Mouse (Mus musculus): Measurements from ENCODE around the gene Ippk.

Gene Ippk

DNA sequence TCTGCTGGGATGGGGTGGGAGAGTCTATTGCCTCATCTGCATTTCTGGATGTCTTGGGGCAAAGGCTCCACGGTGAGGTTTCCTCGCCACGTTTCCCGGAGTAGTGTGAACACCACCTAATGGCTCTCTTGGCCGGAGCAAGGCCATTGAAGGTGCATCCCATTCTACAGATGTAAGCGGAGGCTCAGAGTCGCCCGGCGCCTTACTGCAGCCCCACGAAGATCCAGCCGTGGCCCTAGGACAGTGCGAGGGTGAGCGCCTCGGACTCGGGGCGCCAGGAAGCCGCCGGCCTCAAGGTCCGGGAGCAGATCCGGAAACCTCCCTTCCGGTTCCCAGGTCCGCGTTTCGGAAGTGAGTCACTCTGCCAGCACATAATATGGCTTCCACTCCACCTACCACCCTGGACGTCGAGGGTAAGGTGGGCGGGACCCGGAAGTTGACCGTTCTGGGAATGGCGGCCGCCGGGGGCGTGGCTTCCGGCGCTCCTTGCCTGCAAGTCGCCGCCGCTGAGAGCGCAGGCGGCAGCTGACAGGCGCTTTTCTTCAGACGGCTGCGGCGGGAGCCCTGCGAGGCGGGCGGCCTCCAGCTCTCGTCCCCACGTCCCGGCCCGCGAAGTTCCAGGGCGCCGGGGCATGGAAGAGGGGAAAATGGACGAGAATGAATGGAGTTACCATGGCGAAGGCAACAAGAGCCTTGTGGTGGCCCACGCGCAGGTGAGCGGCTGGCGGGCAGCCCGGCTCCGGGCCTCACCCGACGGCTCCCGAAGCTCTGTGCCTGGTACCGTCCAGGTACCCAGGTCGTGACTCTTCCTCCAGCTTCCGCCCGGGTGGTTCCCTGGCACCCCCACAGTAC lies at the start of gene Ippk:
TSS of gene Ippk (plus strand) at position 496 of the 852 bp plus-strand sequence.
- DNase-seq (ENCODE audit: low spot score) = peak; percentile 94

DNA sequence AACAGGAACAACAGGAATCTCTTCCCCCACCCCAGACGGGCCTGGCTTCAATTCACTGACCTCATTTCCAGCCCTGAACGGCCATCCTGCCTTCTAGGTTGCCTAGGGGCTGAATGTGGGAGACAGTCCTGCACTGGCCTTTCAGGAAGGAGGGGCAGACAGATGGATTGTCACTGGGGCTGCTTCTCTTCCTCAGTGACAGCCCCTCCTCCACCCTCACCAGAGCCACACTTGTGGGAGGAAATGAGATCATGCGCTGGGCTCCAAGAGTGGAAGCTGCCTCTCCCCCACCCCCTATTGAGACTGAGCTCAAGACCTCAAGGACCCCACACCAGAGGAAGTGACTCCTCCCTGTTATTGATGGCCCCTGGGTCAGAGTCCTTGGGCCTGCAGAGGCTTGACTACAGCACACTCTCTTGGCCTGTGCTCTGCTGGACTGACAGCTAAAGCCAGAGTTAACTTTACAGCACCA lies 49.6 kb upstream of the Ippk start:
- DNase-seq (ENCODE audit: low spot score) = no peak

DNA sequence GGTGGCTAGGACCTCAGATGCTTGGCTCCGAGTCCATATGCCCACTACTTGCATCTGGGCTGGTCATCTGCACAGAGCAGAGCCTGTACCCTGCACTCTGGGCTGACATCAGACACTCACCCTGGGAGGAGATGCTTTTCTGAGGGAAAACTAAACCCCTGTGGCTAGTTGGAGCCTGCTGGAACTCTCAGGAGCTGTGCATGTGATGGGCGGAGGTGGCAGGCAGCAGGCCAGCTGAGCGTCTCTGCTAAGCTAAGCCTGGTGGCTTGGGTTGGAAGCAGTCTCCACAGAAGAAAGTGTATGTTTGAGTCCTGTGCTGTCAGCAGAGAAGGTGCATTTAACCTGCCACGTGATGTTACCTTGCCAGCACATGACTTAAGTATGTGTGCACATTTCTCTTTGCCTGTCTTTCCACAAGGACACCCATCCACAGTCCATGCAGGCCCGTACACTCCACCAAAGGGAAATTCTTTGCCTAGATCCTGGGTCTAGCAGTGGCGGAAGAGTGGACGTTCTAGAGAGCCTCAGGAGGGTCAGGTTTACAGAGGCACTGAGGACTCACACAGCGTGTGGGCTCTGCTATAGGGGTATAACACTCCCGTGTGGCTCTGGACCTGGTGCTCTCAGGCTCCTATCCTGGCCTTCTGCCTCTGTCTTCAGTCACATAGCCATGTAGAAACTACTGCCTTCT lies 48.5 kb upstream of the Ippk start:
- no peak for DNase-seq (ENCODE audit: low spot score)

DNA sequence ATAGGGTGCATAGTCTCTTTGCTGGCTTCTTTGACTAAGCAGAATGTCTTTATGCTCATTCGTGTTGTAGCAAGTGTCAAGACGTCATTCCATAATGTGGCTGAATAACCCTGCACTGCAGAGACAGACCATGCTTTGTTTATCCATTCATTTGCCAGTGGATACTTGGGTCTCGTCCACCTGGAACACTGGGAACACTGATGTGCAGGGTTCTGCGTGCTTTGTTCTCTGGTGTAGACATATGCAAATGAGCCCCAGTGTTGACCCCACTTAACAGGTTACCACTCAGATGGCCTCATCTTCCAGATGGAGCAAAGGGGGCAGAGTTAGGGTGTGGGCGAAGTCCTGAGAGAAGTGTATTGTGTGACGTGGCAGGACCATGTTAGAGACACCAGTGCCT lies 46.7 kb upstream of the Ippk start:
- DNase-seq (ENCODE audit: low spot score) = no peak

DNA sequence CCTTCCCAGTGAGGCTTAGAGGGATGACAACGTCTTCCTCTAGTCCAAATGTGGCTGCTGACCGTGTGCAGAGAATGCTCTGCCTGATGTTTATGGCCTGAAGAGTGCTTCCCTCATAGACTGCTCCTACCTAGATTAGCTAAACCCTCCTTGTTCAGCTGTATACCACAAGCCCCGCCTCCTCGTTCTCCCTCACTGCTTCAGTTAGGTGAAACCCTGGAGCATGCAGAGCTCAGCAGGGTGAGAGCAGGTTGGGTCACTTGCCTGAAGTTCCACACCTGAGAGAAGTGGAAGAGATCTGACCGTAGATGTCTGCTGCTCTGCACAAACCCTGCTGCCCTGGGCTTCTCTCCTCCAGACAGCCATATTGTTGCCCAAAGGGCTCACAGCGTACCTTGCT lies 46.3 kb upstream of the Ippk start:
- no peak for DNase-seq (ENCODE audit: low spot score)

DNA sequence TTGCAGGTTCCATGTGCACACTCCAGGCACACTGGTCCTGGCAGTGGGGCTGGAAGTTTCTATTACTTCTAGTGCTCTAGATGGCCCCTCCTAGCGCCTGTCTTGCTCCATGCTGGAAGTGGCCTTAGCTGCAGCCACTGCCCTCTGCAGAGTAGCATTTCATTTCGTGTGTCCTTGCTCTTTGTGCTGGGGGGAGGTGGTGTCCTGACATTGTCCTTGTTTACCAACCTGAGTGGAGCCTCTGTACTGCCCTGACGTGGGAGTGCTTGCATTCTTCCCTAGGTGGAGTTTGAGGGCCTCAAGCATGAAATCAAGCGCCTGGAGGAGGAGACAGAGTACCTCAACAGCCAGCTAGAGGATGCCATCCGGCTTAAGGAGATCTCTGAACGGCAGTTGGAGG lies 43.4 kb upstream of the Ippk start:
- DNase-seq (ENCODE audit: low spot score) = no peak

DNA sequence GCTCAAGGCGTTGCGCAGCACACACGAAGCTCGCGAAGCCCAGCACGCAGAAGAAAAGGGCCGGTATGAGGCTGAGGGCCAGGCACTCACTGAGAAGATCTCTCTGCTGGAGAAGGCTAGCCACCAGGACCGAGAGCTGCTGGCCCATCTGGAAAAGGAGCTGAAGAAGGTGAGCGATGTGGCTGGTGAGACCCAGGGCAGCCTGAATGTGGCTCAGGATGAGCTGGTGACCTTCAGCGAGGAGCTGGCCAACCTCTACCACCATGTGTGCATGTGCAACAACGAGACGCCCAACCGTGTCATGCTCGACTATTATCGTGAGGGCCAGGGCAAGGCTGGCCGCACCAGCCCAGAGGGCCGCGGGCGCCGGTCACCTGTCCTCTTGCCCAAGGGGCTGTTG lies 41.7 kb upstream of the Ippk start:
- no peak for DNase-seq (ENCODE audit: low spot score)

DNA sequence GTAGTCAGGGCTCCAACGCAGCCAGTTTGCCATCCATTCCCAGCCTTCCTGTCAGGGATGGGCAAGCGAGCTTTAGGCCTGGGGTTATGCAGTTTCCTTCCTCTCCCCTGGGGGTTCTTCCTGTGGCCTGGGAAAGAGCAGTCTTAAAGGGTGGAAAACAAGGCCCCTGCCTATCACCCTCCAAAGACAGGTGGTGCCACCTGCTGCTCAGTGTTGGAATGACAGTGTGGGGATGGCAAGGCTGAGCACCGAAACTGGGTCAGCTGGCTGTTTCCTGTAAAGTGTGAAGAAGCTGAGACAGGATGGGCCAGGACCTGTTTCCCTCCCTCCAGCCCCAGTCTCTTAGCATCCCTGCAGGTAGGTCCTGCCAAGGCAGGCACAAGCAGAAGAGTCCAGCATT lies 39.8 kb upstream of the Ippk start:
- DNase-seq (ENCODE audit: low spot score) = peak; percentile 87

DNA sequence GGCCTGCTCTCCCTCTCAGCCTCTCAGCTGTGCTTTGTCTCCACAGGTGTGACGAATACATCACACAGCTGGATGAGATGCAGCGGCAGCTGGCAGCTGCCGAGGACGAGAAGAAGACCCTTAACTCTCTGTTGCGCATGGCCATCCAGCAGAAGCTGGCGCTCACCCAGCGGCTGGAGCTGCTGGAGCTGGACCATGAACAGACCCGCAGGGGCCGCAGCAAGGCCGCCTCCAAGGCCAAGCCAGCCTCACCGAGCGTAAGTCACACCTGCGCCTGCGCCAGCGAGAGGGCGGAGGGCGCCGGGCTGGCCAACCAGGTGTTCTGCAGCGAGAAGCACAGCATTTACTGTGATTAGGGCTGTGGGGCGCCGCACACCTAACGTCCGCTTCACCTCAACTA lies 38.1 kb upstream of the Ippk start:
- no peak for DNase-seq (ENCODE audit: low spot score)

DNA sequence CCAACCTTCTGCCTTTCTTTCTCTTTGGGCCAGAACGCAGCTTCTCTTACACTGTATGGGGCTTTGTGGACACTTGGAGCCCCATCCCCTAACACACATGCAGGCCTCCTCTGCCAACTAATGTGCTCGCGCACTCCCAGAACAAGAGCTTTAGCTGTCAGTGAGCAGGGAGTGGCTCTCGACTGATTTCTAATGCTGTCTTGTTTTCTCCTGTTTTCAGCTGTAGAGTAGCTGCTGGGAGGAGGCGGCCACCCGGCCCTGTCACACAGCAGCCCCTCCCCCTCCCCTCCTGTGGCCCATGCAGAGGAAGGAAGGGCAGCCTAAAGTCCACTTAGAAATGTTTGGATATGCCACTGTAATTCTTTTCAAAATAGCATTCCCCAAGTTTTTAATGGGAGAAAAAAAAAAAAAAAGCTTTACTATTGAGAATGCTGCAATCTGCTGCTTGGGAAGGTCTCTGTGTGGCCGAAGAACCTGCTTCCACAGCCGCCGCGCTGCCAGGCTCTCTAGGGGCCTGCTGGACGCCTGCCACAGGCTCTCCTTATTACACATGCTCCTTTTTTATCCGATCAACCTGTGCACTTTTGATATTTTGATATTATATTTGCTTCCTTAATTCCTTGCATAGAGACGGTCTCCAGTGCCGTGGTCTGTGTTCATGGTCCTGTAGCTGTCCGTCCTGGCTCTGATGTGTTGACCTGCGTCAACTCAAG lies 36.1 kb upstream of the Ippk start:
- no peak for DNase-seq (ENCODE audit: low spot score)

DNA sequence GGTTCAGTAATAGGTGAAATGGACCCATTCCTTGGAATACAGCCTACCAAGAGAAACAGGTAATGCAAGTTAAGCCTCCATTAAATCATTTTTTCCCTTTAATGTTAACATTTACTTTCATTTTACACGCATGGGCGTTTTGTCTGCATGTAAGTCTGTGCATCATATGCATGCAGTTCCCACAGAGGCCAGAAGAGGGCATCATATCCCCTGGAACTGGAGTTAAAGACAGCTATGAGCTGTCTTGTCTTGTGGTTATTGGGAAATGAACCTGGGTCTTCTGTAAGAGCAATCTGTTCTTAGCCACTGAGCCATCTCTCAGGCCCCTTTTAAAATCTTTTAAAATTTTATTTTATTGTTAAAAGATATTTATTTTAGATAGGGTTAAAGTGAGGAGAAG lies 29.7 kb upstream of the Ippk start:
- DNase-seq (ENCODE audit: low spot score) = no peak

DNA sequence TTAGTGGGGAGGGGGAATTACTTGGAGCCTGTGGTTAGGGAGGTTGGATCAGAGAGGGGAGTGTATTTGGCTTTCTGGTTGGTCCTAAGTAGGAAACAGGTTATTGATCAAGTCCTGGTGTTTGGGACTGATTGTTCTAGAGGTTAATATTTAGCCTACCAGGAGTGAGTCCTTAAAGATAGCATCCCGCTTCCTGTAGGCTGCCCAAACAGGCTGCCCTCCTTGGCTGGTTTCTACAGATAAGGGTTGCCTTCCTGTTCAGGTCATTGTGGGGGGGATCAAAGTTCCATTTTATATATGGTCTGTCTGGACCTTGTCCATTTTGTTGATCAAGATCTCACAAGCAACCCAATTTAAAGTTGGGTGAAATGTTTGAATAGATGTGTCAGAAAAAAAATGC lies 27.5 kb upstream of the Ippk start:
- no peak for DNase-seq (ENCODE audit: low spot score)

DNA sequence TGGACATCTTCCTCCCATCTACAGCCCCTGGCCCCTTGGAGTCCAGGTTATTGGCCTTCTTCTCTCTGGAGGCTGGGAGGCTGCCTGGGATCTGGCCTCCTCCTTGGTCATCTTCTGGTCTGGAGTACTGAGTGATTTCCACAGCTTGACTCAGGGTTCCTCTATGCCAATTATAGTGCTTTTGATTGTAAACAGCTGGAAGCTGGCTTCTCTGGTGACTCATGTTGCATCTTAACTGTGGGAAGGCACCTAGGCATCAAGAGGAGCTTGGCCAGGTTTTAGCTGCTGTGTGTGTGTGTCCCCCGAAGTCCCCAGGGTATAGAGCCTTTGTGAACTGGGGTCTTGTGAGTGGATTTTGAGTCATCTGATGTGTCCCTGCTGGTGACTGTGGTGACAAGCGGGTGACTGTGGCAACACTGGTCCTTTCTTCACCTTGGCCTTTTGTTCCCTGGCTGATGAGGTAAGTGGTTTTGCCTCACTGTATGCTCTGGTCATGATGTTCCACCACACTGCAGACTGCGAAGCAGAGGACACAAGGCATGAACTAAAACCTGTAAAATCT lies 26.1 kb upstream of the Ippk start:
- DNase-seq (ENCODE audit: low spot score) = no peak

DNA sequence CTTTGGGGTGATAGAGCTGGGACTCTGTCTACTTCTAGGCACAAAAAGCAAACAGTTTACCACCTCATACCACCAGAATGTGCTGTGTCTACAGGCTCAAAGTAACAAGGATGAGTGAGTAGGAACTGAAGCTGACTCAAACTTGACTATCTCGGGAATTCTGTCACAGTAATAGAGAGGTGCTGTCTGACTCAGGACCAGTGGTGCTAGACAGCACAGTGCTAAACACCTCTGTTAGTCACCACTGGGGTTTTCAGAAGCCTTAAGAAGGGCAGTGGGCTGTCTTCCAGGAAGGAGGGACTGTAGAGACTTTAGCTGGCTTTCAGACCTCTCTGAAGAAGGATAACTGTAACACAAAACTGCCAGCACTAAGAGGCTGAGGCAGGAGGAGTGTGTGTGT lies 24.3 kb upstream of the Ippk start:
- DNase-seq (ENCODE audit: low spot score) = no peak

DNA sequence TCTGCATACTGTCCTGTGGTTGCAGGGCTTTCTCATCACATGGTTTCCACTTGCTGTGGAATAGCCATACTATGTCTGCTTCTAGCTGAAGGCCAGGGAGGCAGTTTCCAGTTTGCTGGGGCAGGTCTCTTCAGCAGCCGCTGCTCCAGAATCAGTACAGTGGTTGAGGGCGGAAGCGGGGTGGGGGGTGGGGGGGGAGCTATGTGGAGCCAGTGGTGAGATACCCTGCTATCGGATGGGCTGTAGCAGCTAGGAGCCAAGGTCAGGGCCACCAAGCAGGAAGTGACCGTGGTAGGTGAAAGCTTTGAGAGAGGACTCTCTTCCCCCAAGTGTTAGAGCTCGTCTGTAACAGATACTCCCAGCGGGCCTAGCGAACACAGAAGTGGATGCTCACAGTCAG lies 22.9 kb upstream of the Ippk start:
- no peak for DNase-seq (ENCODE audit: low spot score)

DNA sequence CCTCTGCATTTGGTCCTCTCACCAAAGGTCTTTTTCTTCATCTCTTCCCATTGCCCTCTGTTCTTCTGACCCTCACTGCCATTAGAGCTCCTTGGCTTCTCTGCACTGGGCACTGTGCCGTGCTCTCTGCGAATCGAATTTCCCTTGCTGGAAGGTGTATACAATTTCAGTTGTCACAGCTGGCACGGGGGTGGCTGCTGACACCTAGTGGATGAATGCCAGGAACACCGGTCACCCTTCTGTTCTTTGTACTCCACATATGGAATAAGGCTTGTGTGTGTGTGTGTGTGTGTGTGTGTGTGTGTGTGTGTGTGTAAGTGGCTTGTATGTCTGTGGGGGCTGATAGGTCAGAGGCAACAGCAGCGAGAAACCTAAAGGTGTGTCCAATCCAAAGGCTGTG lies 20.9 kb upstream of the Ippk start:
- DNase-seq (ENCODE audit: low spot score) = no peak

DNA sequence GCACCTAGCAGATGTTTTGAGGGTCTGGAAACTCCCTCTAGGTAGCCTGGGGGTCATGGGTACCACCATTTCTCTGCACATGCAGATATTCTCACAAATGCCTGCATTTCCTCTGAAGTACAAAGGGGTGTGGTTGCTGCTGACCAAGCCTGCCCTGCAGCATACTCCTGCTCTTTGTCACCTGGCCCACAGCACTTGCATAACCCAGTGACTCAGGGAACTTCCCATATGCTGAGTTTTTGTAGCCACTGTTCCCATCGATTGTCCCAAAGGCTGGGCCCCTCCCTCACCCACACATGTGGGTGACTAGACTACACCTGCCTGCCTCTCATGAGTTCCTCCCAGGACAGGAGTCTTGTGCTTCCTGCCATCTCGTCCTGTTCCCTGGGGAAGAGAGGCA lies 18.4 kb upstream of the Ippk start:
- peak; percentile 38 for DNase-seq (ENCODE audit: low spot score)

DNA sequence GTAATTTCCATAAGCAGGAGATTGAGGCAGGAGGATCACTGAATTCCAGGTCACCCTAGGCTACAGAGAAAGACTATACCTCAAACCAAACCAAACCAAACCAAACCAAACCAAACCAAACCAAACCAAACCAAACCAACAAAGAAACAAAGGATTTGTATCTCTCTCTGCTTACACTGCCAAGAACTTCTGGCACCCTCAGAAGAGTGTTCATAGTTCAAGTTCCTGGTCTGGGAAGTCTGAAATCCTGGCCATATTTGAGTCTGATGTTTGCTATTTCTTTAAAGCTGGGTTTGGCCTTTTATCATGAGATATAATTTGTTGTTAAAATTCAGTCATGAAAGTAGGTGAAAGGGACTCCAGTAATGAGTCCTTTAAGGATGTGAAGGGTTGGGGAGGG lies 13.3 kb upstream of the Ippk start:
- DNase-seq (ENCODE audit: low spot score) = no peak

DNA sequence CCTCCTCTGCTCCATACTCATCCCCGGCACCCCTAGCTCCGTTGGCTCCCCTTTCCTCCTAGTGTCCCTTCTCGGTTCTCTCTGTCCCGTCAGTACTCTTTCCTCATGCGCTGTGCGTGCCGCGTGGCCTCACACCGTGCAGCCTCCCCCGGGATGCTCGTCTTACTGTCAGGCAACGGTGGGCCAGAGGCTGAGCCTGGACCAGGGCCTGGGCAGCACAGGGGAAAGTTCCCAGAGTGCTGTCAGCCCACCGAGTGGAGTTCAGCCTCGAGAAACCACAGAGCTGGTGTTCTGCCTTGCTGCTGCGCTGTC lies 513 bp downstream of the Ippk start:
- DNase-seq (ENCODE audit: low spot score) = no peak

DNA sequence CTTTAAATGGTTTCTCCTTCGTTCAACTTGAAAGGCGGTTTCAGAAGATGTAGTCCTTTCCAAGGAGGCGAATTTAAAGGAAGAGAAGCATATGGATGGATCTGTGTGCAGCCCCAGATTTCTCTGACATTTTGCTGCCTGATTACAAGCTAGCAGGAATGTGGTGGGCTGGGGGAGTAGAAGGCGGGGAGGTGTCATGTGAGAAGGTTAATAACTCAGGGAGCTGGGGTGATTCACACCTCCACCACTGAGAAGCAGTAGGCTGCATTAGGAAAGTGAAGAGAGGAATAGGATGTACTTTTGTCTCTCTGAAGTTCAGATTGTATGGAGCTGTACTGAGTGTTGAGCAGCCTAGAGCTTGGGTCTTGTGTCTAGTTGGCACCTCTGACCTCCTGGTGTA lies 910 bp downstream of the Ippk start:
- DNase-seq (ENCODE audit: low spot score) = no peak

DNA sequence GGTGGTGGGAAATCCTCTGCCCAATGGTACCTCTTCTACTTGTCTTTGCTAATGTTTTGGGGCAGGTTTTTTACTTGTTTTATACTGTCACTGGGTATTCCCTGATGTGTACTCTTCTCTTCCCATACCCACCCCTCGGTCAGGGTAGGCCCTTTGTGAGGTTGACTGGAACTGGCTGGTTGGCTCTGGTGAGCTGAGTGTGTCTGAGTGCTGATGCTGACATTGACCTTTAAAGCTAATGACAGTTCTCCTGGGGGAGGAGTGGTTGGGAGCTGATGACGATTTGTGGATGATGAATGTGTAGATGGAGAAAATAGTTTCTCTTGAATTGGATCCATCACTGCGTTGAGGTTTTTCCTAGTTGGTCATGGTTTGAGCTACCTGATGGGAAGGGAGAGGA lies 5.7 kb downstream of the Ippk start:
- DNase-seq (ENCODE audit: low spot score) = no peak

DNA sequence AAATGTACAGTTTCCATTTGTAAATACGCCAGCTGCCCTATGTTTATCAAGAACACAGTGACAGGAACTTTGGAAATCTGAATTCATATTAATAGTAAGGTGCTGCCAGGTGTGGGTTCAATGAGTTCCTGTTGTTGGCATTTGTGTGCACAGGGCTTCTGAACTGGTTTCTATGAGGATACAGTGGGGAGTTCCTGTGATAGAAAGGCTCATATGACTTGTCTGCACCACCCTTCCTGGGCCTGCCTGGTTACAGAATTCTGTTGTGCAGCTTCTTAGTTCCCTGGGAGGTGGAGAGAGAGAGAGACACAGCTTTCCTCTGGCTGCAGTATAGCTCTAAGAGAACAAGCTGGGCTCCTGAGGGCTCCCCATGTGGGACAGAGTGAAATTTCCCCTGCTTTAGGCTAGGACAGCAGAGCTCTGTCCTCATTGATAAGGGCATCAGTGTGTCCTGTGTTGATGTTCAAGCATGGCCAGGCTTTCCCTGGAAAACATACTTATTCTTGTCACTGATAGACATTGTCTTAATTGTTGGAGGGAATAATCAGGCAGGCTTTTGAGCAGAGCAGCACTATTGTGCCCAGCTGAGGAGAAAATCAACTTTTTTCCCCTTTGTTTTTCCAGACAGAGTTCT lies 7.1 kb downstream of the Ippk start:
- DNase-seq (ENCODE audit: low spot score) = no peak
